In the genomic region with DNA sequence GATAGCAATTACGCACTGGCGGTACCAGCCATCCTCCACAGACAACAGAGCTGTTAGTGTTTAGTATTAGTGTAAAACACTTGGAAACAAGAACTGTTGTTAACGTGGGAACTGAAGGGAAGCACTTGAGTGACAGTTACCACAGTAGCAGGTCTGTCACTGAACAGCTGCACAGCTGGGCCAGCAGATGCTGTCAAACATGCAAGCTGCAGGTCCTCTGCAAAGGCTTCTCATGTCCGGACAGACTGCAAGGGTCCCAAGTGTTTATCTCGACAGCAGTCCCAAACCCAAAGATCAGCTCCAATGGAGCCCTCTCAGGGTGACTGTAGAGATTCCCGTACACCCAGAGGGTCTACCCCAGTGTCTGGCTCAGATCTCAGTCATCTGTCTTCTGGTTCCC, we compare ENCODE assay signal across 18 mouse cellular contexts. TPM values are rescaled to one million over a fixed set of nuclear protein-coding genes. Genes with fewer than 3 reads are reported as not detected.
"Had no signal": no experiment of that assay in that cellular context is flagged by ENCODE, and none has a peak within 500 bp of the region (broad histone marks: within the 10 kb centered on the region; RNA-seq: fewer than 3 reads in every experiment).

No protein-coding gene starts in this region.

- H3K9ac ChIP-seq: limb, embryonic 13.5 days; neural tube, embryonic 15.5 days had no signal

- H3K4me1 ChIP-seq: limb, embryonic 13.5 days; neural tube, embryonic 15.5 days had no signal

- H3K27me3 ChIP-seq: limb, embryonic 13.5 days; neural tube, embryonic 15.5 days had no signal

- H3K4me3 ChIP-seq: layer of hippocampus, adult 2 months; limb, embryonic 13.5 days; midbrain, embryonic 10.5 days; myocyte; neural tube, embryonic 15.5 days had no signal

- DNase-seq: kidney, adult 18-20 months; kidney, postnatal 10 days; kidney, postnatal 4 days; left cerebral cortex, postnatal 4 days; lung, adult 18-20 months; midbrain, embryonic 14.5 days; spleen, adult 18-20 months had no signal

- H3K27ac ChIP-seq: layer of hippocampus, adult 2 months; limb, embryonic 13.5 days; midbrain, embryonic 10.5 days; neural tube, embryonic 15.5 days had no signal

- H3K9me3 ChIP-seq: limb, embryonic 13.5 days; midbrain, embryonic 10.5 days; neural tube, embryonic 15.5 days had no signal

- H3K4me2 ChIP-seq: limb, embryonic 13.5 days; liver, embryonic 11.5 days; neural tube, embryonic 15.5 days had no signal

RNA-seq across cellular contexts. Expression of a gene that starts 41.7 kb away (rescaled TPM):
- total RNA-seq: layer of hippocampus, adult 2 months; layer of hippocampus, postnatal 10 days had no signal
- polyA plus RNA-seq: kidney, embryonic 14.5 days; liver, embryonic 11.5 days; lung, embryonic 16.5 days; midbrain, embryonic 10.5 days; midbrain, embryonic 14.5 days; myocyte; neural tube, embryonic 11.5 days; neural tube, embryonic 15.5 days; stomach, embryonic 14.5 days had no signal

RNA-seq across cellular contexts. Expression of a gene that starts 42.3 kb away (rescaled TPM):
- polyA plus RNA-seq: myocyte had no signal
